Mouse (Mus musculus): ENCODE data around the gene H2-M10.6.

DNA sequence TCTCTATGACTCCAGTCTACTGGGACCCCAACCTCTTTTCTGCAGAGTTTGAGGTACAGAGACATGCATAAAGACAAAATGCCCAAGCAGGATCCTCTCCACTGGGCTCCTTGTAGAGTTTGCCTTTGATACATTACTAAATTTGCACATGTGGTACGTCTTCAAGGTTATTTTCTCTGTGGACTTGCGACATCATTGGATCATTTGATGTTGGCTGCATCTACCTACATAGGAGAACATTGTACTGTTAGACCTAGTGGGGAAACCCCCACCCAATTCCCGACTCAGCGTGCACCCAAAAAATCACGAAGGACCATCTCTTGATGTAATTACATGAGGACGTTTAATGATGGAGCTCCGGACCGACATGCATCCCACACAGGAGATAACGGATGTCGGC is 12.5 kb upstream of the H2-M10.6 start:
- TF ChIP-seq CHD2 (IDR thresholded peaks at IDR 0.05; ENCODE audit: low read depth, low read length) (no peak), HCFC1 (IDR thresholded peaks at IDR 0.05; ENCODE audit: borderline replicate concordance, insufficient read depth, low read length) (no peak), ZNF384 (IDR thresholded peaks at IDR 0.05; ENCODE audit: low read depth, low read length) (no peak), ZC3H11A (IDR thresholded peaks at IDR 0.05; ENCODE audit: borderline replicate concordance, low read depth, low read length) (no peak)
